Mouse (Mus musculus): ENCODE results near the gene Pi4k2a.
A peak's percentile ranks its signal among the peaks of the same experiment; 100 is the strongest.

The Pi4k2a gene

DNA sequence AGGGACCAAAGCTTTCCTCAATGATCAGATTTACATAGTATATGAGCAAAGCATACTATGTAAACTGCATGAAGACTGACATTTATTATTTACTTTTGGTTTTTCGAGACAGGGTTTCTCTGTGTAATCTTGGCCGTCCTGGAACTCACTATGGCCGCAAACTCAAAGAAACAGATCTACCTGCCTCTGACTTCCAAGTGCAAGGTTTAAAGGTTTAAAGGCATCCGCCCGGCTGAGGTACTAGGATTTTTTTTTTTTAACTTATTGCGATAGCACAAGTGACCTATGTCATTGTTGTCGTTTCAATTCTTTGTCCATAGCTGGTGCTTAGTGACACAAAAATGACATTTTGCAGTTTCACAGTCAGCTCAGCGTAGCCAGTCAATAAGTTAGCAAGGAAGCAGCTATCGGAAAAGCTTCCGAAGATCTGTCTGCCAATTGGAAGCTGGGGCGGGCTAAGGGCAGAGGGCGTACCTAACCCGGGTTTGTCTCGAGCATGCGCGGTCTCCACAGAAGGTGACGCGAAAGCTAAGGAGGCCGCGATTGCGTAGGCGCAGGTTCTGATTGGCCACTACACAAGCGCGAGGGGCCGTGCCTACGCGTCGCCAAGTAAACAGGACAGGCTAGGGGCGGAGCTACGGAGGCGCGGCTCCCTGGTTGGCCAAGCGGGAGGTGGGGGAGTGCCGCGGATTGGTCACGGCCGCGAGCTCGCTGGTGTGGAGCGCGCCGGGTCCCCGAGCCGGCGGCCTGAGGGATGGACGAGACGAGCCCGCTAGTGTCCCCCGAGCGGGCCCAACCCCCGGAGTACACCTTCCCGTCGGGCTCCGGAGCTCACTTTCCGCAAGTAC lies at the start of gene Pi4k2a:
TSS of gene Pi4k2a (plus strand) at position 723 of the 848 bp plus-strand sequence.
- peak; percentile 99 for DNase-seq (ENCODE audit: low spot score)

DNA sequence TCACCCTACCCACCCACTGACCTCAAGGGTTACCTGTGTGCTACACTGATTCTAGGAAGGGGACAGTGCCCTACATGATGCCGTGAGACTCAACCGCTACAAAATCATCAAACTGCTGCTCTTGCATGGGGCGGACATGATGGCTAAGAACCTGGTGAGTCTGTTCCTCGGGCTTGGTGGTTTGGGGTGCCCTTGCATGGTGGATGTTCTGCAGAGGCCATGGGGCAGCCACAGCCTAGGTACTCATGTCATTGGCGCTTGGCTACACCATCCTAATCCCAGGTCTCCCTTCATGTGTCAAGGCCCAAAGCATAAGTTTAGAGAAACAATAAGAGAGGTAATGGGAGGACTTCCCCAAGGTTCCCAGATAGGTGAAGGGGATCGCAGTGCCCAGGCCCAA lies 46.3 kb upstream of the Pi4k2a start:
- no peak for DNase-seq (ENCODE audit: low spot score)

DNA sequence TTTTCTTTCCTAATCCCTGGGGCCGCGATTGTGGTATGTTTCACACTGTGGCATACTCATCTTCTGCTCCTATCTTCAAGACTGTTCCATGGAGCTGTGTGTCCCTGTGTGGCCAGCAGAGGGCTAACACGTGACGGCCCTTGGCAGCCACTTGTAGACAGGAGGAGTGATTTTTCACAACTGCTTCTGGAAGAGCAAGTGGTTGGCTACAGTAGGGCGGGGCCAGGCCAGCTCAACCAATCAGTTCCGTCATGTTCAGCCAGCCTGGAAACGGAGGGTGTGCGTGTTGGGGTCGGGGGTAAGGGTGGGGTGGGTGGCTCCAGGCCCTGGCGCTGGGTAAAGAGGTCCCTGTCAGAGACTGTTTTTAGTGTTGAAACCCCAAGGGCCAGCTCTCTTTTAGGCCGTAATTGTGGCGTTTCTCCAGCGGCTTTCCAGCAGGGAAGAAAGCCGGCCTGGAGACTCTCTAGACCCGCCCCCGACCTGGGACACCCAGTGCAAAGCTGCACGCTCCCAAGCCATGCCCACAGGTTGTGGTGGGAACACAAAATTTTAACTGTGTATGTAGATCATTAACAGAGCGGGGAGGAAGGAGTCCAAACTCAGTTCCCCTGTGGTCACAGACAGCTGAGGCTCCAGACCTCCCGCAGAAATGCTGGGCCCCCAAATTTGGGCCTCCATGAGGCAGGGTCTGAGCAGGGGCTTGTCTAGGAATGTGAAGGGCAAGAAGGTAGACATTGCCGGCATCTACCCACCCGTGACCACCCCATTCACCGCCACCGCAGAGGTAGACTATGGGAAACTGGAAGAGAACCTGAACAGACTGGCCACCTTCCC lies 44.8 kb upstream of the Pi4k2a start, which contains the start of gene Hoga1:
TSS of gene Hoga1 (plus strand) at position 342 of the 834 bp plus-strand sequence.
- peak; percentile 91 for DNase-seq (ENCODE audit: low spot score)

DNA sequence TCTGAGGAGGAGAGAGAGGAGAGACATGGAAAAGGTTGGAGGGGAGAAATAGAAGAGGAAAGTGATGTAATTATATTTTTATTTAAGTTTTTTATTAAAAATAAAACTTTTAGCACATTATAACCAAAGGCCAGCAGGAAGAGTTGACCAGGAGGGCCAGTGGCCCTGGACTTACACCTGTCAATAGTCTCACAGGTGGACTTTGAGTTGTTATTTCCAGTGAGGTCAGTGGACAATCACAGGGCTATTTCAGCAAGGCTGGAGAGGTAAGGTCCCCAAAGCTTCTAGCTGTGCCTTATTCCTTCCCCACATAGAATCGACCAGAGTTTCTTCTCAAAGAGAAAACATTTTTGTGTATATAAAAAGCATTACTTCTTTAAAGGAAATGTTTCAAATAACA lies 40.0 kb upstream of the Pi4k2a start:
- no peak for DNase-seq (ENCODE audit: low spot score)

DNA sequence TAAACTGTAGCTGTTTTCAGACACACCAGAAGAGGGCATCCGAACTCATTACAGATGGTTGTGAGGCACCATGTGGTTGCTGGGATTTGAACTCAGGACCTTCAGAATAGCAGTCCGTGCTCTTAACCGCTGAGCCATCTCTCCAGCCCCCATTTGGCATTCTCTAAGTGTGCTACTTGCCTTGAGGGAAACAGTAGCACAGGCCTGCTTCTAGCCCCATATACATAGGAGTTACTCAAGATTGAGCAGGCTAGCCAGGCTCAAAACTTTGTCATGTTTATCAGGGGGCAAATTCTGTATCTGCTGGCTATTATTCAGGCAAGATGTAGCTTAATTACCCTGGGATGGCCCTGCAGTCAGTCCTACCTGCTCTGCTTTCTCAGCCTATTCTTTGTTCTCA lies 38.9 kb upstream of the Pi4k2a start:
- DNase-seq (ENCODE audit: low spot score): no peak

DNA sequence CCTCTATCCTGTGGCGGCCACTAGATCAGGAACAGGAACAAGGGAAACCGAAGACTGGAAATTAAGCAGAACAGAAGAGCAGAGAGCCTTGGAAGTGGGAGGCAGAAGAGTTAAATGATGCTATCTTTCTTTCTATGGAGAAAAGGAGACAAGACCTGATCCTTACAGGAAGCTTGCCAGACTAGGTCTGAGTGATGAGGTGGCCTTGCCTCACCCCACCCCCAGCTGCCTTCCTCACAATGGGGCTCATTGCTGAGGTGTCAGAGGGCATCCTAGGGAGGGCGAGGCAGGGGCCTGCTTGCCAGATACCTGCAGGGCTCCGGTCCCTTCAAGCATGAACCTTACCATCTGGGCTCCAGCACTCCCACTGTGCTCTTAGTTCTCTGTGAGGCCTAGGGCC lies 38.3 kb upstream of the Pi4k2a start, which contains the start of gene 4933411K16Rik:
TSS of gene 4933411K16Rik (plus strand) at position 301 of the 400 bp plus-strand sequence.
- no peak for DNase-seq (ENCODE audit: low spot score)

DNA sequence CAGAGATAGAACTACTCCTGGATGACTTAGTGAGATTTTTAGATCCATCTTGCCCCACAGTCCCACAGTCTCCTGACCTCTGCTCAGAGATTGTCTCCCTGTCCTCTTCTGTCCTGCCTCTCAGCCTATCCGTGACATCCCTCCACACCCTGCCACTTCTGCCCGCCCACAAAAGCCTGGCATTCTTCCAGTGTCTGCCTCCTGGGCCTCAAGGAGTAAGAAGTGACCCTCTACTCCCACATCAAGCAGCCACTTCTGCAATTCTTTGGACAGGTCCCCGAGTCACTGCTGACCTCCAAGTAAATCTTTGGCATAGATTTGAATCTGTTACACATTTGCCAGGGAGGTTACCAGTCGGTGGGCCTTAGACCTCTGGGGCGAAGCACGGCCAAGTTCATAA lies 36.0 kb upstream of the Pi4k2a start:
- DNase-seq (ENCODE audit: low spot score): no peak

DNA sequence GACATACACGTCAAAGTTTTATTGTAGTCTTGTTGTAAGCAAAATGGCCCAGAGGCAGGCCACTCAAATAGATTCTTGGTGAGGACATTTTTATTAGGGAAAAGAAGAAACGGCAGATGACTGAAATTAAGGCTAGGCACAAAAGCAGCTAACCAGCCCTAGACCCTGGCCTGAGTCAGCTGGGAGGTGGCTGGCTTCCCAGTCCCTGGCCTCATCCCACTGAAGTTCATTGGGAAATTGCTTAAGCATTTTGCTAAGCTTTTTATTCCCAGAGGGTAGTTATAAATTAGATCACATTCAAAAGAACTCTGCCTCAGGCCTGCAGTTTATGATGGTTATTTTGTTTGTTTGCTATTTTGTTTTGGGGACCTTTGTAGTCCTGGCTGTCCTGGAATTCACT lies 34.4 kb upstream of the Pi4k2a start:
- no peak for DNase-seq (ENCODE audit: low spot score)

DNA sequence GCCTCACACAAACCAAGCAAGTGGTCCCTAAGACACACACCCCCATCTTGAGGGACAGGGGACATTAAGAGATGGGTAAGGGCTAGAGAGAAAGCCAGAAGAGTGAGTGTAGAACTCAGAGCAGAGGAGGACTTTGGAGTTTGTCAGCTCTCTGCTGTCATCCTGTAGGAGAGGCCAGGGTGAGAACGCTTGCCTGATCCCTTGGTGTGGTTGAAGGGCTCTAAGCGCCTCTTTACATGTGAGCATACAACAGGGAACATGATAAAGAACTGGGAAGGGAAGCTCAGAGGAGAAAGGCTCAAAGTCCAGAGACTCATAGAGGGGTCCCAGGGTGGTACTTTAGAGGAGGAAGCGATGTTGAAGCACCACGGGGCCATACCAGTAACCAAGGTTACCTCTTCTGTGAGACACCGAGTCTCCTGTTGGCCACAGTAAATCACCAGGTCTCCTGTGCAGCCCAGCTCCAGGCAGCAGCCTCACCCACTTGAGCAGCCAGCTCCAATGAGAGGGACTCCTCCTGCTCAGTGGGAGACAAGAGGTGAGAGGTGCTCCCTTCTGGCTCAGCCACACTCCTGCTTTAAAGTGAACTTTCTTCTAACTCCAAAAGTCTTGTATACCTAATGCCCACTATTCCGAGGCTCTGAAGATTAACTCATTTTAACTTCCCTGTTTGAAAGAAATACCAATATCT lies 33.4 kb upstream of the Pi4k2a start:
- DNase-seq (ENCODE audit: low spot score): no peak

DNA sequence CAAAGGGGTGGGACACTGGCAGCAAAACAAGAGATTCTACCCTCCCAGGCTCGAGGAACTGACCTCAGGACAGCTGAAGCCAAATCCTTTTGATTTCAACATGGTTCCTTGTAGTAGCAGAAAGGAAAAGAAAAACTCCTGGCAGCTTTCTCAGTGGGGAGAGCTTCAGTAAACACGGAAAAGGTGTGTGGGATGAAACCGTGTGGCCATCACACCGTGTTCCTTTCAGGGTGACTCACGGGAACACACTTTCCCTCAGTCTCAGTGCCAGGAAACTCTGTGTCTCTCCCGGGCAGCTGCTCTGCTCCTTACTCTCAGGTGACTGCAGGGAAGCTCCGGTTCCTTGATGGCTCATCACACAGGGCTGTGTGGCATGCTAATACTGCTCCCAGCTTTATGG lies 31.8 kb upstream of the Pi4k2a start:
- no peak for DNase-seq (ENCODE audit: low spot score)

DNA sequence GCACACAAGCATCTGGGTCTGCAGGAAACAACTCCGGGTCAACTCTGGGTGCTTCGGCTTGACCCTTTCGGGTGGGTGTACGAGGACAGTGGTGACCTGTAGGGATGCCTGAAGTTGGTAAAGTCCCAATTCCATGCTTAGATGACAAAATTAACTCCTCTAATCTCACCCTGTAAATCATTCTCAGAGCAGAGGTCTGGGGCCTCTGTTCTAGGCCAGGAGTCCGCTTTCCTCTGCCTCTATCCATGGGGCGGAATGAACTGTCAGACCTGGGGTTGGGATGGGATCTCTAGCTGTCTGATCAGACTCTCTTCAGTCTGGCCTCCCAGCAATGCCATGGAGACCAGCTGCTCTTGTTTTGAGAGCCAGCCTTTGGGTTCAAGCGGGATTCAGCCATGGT lies 28.8 kb upstream of the Pi4k2a start:
- peak; percentile 80 for DNase-seq (ENCODE audit: low spot score)

DNA sequence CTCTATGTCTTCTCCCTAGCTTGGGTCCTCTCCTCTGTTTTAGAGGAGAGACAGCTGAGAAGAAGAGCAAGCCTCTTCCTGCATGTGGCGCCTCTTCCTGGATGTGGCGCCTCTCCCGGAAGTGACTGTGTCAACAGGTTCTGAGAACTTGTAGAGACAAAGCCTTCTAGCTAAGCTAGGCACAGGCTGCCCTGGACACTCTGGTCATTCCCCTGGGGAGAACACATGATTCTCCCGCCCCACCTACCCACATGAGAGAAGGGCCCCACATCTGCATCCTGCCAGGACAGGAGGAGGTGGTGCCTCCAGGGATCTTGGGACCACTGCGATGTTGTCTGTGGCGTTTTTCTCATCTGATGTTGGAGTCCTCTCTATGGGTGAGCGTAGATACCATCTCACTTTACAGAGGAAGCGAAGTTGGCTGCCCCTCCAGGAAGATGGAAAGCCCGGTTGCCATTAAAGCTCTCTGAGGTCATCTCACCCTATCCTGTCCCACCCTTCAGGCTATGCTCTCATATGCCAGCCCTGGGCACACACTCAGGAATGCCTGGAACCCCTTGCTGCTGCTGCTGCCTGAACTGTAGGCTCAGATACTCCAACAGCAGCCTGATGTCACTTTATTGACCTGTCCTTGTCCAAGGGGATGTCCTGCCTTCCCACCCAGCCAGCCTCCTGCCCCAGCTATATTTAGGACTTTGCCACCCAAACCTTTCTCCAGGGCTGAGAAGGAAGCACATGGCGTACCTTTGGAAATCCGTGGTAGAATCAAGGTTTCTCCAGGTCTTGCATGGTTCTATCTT lies 21.6 kb upstream of the Pi4k2a start:
- no peak for DNase-seq (ENCODE audit: low spot score)

DNA sequence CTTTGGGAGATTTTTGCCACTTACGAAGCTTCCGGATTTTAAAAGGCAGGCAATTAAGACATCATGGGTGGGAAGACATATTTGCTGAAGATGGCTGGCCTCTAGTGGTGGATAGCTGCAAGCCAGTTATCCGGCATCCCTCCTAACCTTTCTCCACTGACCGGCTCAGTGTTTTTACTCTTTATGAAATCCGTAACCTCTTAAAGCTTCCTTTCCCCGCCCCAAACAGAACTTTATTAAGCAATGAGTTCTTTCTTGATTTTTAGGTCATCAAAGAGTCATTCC lies 21.1 kb upstream of the Pi4k2a start:
- no peak for DNase-seq (ENCODE audit: low spot score)

DNA sequence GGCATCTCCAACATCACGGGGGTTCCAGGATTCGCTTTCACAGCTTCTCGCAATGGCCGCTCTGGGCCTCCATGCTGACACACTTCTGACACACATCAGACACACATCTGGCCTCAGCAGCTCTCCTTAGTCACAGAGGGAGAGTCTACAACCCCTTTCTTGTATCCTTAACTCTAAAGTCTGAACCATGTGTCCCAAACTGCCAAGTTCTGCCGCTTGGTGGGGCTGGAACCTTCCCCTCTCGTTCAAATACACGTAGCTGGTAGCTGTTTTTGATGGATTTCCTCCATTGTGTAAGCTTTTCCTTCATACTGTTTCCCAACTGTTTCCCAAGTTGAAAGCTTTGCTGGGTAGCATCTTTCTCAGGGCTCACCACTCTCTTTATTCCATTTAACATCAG lies 19.0 kb upstream of the Pi4k2a start:
- DNase-seq (ENCODE audit: low spot score): no peak

DNA sequence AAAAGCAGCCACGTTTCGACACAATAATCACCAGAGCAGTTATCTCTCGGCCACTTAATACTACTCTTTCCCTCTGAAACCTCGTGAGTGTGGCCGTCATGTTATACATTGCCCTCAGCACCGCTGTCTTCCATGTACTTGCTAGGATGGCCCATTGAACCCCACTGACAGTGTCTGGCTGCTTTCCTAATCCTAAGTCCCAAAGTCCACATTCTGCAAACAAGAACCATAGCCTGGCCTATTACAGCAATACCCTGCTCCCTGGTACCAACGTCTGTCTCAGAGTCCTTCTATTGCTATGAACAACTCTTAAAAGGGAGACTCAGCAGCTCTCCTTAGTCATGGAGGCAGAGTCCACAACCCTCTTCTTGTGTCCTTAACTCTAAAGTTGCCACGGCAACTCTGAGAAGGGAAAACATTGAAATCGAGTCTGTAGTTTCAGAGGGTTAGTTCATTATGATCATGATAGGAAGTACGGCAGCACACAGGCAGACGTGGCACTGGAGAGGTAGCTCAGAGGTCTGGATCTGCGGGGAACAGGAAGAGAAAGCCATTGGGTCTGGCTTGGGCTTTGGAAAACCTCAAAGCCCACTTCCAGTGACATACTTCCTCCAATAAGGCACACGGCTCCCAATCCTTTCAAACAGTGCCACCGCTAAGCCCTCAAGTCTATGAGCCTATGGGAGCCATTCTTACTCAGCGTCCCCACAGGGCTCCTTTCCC lies 18.2 kb upstream of the Pi4k2a start:
- peak; percentile 85 for DNase-seq (ENCODE audit: low spot score)

DNA sequence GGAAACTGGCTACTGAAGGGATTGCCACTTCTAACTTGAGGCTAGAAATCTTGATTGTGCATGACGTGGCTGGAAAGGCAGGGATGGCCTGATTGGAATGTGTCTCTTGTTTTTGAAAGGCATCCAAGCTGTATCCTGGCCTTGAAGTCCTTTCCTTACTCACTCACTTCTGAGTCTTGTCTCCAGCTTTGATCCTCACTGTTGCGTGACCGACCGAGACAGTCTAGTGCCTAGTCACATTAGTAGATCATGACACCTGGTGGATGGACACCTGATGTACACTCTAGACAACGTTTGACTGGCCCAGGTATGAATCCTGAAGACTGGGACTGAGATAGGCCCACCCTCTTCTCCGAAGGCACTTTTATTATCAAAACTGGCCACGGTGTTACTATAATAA lies 17.5 kb upstream of the Pi4k2a start:
- peak; percentile 58 for DNase-seq (ENCODE audit: low spot score)

DNA sequence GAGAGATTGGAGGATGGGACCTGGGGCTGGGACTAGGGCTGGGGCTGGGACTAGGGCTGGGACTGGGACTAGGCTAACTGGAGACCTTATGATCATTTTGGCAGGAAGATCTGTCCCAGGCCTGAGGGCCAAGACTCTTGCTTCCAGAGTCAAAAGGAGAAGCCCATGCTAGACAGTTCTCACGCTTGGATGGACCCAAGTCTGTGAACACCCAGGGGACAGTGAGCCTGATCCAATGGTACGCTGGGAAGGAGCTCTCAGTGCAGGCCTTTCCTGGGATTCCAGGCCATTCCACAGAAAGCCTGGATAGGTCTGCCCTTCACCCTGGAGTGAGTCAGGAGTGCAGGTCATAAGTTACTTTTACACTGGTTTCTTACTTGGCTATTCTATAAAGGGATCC lies 15.2 kb upstream of the Pi4k2a start:
- DNase-seq (ENCODE audit: low spot score): no peak

DNA sequence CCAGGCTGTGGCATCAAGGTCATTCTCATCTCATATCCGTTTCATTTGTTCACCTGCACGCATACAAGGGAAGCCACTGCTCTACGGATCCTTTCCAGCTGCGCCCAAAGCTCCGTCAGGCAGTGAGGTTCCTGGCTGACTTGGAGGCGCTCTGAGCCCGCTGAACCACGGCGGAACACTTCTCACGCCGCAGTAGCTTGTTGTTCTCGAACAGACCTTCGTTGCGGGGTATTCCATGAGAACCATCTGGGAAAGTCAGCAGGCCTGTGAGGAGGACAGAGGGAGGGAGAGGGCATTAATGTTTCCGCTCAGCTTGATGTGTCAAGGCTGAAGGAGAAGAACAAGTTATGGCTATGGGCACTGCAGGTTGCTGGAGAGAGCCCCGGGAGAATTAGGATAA lies 14.3 kb upstream of the Pi4k2a start:
- no peak for DNase-seq (ENCODE audit: low spot score)

DNA sequence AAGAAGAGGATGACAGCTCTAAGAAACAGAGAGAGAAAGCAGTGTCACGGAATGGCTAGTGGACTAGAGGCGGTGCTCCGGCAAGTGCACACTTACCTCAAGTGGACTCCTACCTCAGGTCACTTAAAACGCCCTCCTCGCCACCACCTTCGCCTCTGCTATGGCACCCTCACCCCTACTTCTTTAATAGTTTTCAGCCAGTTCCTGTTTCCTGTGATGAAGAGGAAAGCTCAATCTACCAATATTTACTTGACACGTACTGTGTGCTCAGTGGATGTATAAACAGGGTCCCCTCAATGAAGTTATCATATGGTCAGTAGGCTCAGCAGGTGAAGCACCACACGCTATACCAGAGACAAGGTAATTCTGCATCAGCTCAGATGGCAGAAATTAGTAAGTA lies 11.7 kb upstream of the Pi4k2a start:
- DNase-seq (ENCODE audit: low spot score): no peak

DNA sequence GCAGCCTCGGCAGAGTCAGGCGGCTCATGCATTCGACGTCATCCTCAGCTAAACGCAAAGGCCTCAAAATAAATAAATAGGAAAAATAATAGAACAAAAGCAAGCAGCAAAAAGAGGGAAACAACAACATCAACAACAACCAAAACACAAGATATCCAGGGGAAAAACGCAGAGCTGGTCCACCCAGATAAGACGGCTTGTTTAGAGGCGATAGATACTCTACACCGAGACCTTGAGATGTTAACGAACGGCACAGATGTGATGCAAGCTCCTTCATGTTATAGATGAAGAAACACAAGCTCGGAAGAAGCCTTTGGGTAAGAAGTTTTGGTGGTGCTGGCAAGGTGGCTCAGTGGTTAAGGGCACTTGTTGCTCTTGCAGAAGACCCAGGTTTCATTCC lies 11.3 kb upstream of the Pi4k2a start:
- no peak for DNase-seq (ENCODE audit: low spot score)

DNA sequence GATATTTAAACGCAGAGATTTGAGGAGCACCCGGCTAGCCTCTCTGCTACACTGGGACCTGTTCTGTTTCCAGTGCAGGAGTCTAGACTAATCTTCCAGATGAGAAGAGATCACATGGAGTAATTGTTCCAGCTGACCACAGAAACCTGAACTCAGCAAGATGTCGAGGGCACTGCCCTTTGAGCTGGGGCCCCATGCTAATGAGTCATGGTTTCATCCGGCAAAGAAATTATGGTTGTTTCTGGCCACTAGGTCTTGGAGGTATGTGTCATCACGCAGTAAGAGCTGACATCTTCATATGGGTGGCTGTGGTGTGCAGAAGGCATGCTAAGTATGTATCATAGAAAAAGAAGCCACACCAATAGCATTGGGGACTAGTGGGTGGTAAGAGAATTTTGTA lies 10.3 kb upstream of the Pi4k2a start:
- DNase-seq (ENCODE audit: low spot score): peak; percentile 23

Measured in yolk sac, embryonic 10.5 days (tissue).